Mouse (Mus musculus) thymus, postnatal 10 days (tissue): ENCODE results near the gene Lca5.

Experiments used
- DNase-seq, 2 experiments: peaks; one replicate each; pipeline ENCODE4 v3.0.0; 2021; ENCODE audit warnings: low spot score in 2 of 2

Gene Lca5

DNA sequence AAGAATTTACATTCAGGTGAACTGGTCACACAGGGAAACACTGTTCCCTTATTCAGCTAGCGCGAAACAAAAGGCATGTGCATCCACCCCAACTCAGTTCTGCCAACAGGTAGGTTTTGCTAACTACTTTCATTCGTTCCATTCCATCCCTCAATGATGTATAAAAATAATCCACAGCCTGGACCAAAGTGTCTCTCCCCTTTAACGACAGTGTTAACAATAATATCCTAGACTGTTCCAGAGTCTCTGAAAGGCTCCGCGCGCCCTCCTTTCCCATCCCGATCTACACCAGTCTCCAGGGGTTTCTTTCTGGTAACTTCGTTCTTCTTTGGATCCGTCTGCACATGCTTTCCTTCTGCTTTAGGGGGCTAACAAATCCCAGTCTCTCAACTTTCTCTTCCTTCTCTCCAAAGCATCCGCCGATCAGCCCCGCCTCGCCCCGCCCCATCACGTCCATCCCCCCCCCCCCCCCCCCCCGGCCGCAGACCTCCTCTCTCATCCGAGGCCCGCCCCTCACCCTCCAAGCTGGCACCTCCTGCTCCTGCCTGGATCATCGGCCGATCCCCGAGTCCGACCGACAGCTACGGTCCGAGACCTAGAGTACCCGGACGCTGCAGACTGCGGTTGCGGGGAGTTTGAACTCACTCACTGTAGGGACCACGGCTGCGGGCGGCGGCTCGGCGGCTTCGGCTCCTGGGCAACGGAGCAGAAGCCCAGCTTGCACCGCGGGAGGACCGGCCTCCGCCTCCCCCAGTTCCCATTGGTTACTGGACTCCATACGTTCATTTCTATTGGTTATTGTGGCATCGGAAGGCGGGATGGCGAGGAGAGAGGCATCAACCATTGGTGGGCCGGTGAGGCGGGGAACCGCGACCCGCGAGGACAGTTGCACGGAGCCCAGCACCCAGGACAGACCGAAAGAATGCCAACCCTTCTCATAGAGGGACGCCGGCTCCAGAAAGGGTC lies at the start of gene Lca5:
Gene Lca5, minus strand, starts transcription at position 736 of the 966 bp plus-strand sequence.
- DNase-seq: peak; percentile 89 to 90

DNA sequence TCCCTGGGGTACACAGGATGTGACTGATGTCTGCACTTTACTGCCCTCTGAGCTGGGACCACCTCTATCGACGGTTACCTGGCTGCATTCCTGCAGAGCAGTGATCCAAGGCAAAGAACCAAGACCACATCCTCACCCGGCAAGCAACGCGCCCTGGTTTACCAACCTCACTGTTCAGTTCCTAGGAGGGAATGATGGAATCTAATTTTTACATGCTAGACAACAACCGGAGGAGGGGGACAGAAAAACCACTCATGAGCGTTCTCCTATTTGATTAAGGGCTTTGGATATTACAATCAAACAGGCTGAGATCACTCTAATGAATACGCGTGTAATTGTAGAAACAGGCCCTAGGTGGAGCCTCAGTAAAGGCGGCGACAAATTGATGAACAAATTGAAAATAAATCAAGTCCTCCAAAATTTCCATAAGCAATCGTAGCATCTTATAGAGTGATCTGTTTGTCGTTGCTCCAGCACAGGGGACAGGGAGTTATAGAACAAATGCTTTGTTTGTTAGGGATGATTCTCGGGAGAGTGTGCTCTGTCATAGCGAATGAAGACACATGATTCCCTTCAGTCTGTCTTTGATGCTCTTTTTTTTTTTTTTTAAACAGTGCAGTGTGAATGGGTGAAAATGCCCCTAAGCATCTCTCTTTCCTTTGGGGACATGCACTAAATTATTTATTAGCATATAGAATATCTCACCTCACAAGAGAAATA lies 47.7 kb upstream of the Lca5 start:
- no peak for DNase-seq

DNA sequence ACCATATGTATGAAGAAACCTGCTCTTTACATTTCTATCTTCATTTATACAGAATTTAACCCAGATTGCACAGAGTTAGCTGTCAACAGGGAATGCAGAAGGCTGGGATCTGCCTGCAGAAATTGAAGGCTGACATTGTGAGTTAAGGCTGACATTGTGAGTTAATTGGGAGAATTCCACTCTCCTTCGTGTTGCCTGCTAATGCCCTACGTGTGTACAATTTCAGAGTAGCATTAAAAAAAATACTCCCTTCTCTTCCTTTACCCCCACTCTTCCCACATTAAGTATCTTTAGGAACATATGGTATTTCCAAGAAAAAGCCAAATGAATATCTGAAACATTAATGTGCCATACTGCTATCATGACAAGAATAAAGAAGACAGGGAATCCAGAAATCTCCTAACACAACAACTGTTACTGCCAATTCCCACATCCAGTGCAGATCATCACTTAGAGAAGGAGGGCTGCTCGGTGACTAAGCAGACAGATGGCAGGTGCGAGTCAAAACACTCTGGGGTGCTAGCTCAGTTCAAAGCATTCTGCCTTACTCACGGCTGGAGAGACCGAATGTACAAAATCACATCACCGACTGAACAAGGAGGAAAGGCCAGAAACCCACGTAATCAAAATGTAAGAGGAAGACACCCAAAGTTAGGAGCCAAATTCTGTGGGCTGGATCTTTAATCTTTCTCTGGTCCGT lies 47.0 kb upstream of the Lca5 start:
- DNase-seq: no peak

DNA sequence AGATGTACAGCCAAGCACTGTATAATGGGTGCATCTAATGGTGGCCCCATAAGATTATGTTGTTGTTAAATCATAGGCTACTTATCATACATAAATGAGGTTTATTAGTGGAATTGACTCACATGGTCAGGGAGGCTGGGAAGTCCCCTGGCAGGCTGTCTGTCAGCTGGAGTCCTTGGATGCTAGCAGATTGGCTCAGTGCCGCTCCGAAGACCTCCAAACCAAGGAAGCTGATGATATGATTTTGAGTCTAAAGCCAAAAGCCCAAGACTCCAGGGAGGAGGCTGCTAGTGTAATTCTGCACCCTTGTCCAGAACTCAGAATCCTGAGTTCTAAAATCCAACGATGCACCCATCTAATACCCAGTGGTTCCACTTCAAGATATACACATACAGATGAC lies 45.0 kb upstream of the Lca5 start:
- no peak for DNase-seq

DNA sequence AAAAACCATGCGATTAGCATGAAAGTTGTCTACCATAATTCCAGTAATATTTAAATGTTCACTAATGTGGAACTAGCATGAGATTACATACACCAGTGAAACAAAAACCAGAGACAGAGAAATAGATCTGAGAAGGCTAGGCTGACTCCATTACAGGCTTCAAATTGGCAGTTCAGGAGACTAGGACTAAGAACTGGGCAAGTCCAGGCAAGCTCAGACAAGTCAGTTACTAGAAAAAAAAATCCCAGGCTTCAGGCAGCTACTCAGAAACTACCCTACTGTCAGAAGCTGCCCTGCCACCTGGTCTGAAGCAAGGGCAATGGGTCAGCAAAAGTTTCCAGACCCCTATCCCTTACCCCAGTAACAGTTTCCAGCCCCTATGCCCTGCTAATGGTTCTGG lies 44.4 kb upstream of the Lca5 start:
- no peak for DNase-seq

DNA sequence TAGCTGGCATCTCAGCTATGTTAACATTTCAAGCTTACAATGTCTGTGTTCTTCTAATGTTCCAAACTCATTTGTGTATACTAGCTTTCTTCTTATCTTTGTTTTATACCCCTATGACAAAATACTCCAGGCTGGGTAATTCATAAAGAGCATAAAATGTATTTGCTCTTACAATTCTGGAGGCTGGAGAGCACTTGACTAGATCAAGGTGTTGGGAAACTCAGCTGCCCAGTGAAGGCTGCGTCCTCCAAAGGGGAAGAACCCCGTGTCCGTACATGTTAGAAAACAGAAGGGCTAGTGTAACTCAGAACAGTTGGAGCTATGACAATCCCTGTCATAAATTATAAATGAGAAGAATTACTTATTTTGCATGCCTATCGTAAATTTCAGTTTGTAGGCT lies 42.5 kb upstream of the Lca5 start:
- no peak for DNase-seq

DNA sequence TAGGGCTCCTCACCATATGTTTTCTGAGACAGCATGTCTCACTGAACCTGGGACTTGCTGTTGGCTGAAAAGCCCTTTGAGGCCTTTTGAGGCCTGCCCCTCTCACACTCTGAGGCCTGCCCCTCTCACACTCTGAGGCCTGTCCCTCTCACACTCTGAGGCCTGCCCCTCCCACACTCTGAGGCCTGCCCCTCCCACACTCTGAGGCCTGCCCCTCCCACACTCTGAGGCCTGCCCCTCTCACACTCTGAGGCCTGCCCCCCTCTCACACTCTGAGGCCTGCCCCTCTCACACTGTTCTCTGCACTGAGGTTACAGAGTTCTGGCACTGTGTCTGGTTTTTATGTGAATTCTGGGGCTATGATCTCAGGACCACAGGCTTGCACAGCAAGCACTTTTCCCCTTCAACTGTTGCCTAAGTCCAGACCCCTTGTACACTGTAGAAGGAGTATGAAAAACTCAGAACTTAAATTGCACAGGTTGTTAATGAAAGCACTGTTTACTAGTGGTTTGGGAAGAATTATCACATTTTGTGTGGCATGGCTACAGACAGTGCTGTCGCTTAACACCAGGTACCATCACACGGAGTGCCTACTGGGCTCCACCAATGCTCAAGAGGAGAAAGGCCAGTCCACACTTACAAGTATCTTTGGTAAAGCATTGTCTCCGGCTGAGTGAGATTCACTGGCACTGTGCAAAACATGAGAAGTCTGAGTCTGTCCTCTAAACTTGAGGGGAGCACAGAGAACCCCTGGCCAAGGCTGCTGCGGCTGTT lies 41.4 kb upstream of the Lca5 start:
- no peak for DNase-seq

DNA sequence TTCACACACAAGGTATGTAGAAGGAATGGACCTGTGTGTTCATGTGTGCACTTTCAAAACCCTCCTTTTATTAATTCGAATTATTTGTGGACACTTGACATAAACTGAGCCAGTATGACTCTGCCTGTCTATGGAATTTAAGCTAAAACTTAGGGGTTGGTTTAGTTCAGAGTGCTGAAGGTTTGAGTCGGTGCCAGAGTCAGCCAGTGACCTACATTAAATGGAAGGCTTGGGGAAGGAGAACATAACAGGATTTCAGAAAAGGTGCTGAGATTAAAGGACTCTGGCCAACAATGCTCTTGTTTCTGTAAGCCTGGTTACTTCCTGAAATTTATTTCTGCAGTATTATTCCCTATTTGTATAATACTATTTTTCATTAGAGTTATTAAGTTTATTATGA lies 28.9 kb upstream of the Lca5 start:
- DNase-seq: no peak

DNA sequence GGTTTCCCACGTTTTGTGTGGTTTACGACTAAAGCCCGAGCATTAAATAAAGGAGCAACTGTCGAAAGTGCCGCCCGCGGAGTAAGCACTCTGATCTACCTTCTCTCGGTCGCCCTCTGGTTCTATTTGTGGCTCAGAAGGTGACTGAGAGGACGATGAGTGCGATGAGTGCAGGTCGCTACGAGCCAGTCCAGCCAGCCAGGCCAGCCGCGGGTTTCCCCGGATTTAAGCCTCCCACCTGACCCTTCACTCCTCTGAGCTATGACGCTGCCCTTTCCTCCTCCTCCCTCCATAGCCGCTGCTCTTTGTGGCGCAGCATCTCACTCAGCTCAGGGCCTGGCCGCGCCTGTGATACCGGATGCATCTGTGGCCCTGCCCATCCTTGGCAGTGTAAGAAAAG lies 6.8 kb upstream of the Lca5 start:
- DNase-seq: peak; percentile 16 to 23

DNA sequence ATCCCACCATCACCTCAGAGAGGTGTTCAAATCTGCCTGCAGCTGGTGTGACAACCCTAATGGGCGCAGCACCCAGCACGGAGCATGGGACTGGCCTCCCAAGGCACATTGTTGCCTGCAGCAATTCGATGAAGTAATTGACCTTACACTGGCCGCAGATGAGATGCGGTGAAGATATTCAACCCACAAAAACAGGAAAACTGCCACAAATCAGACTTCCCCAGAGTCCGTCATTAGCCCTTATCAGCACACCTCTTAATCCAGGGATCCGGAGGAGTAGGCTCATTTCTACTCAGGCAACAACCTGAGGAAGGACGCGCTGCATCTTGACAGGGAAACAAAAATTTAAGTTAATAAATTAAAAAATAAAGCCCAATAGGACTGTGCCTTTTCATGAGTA lies 6.2 kb upstream of the Lca5 start:
- peak in 1 of 2 experiments; percentile 3 for DNase-seq

DNA sequence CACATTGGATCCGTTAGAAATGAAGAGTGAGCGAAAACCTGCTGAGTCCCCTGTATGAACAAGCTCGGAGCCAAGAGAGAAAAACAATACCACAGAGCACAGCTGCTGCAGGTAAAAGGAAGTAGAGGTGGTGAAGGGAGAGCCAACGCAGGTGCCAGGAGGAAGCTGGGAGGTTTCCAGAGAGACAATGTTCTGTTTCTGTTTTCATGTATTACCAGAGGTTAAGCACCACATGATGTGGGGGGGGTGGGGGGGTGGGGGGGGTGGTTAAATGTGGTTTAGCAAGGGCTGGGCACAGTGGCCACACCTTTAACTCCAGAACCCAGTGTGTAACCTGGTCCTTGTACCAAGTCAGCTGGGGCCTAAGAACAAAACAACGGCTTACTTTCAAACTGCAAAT lies 3.3 kb downstream of the Lca5 start:
- DNase-seq: peak; percentile 34 to 46

DNA sequence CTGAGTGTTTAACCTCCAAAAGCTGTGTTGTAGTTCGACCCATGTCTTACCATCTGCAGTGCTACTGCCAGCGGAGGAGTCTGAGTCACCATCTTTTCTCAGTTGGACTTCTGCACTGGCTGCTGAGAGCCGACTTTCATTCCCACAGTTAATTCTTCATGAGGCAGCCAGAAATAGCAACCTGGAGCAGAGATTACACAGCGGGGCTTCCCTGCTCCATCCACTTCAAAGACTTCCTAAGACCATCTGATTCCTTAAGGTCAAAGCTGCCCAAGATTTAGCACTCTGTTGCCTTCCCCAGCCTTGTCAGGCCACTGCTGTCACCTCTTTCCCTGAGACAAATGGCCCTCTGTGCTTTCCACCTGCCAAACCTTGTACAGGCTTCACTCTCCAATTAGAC lies 6.4 kb downstream of the Lca5 start:
- no peak for DNase-seq

DNA sequence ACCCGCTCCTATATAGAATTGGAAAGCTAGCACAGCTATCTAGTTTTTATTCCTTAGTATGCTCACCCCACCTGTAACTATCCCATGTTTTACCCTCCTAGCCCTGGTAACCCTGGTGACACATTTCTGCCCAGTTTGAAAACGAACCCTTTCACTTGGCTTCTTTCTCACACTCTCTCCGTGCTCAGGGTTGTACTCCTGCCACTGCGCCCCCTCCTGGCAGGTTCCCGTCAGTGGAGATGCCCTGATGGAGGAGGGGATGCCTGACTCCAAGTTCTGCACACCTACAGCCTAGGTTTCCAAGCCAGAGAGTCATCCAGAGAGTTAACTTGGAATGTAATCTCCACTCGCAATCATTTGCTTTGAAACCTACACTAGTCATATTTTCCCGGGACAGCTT lies 7.3 kb downstream of the Lca5 start:
- peak; percentile 27 to 73 for DNase-seq

DNA sequence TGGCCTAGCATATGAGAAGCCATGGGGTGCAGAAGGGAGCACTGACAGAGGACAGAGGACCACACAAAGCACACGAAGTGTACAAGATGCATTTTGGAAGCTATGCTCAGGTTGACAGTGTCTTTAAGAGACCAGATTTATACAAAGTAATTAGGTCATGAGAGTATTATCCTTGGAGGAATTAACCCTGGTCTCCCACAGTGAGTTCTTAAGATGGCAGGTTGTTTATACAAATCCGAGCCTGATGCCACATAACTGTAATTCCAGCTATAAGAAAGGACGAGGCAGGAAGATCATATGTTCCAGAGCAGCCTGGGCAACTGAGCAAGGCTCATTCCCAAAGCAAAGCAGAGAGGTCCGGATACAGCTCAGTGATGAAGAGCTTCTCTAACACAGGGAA lies 13.0 kb downstream of the Lca5 start:
- no peak for DNase-seq

DNA sequence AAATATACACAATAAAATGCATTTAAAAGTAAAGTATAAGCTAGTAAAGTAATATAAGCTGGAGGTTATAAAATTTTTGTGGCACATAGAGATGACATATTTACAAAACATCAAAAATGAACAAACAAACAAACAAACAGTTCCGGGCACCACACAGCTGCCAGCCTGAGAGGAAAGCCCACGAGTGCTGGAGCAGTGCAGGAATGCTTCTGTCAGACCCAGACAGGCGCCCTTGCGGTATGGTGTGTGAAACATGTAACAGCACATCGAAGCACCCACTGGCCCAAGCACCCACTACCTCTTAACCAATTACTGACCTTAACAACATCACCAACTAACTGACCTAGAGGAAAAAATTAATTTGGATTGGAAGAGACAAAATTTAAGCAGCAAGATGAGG lies 22.0 kb downstream of the Lca5 start:
- no peak for DNase-seq

DNA sequence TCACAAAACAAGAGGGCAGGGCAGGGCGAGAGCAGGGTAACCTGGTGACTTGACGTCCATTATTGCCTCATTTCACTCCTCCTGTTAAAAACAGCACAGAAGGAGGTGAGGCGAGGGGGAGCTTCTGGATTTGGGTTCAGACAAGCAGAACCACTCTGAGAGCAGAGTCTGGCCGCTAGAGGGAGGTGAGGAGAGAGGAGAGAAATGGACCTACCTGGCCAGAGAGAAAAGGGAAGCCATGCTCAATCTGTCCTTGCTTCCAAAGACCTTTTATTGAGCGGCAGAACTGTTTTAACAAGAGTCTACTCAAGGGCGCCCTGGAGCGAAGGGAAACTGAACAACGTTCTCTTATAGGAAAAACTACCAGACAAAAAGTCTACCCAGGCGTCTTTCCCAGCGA lies 27.9 kb downstream of the Lca5 start:
- DNase-seq: peak in 1 of 2 experiments; percentile 11

DNA sequence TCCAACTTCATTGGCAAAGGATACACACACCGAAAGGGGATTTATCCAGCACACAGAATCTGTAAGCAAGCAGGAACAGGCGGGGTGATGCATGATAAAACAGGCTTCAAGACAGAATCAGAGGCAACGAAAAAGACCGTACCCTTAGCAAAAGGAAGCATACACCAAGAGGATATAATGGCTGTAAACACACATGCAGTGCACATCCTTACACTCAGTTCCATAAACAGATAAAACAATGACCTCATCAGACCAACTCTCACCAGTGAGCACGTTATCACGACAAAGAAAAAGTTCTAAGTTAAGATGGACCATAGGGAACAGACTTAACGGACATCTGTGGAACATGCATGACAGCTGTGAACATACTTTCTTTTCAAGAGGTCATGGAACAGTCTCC lies 35.8 kb downstream of the Lca5 start:
- DNase-seq: no peak

DNA sequence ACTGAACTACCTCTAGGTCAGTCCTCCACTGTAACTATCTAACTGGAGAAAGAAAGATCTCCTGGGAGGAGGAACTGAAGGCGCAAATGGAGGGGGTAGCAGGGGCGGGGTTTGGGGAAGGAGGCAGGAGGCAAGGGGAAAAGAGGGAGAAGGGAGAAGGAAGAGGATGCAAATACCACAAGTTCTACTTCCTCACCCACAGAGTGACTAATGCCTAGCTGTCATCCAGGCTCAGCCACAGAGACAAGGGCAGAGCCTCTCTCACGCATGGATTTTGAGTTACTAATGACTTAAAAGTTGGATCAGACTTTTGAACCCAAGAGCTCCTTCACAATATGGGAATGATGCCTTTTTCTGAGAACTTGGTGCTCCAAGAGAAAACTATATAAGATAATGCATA lies 40.1 kb downstream of the Lca5 start:
- no peak for DNase-seq

DNA sequence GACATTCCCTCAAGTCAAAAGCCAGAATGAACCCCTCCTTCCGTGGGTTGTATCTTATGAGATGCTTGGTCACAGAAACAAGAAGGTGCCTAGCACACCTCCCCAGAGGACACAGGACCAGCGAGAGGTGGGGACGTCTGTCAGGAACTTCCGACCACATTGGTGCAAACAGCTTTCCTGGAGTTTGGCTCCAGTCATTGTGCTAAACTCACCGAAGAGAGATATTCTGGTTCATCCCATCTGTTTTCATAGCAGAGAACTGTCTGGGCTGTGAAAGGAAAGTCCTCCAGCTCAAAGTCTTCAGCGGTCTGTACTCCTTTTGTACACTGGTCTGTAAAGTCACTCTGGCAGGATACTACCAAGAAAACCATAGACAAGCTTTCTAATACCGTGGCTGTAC lies 41.5 kb downstream of the Lca5 start:
- DNase-seq: no peak

DNA sequence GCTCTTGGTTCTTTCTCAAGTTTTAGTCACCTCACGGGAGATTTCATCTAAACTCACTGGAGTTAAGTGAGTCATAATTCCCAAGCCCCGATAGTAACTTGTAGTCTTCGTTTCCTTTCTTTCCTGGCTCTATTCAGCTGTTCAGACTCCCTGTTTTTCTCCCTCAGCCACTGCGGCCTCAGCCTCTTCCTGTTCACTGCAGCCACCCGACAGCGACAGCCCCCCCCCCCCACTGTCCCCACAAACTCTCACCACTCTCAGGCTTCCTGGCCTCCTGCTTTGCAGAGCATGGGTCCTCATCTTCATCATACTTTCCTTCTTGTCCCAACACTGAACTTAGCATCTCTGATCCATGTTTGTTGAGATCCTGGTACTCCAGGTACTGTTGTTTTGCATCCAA lies 42.7 kb downstream of the Lca5 start:
- DNase-seq: no peak

DNA sequence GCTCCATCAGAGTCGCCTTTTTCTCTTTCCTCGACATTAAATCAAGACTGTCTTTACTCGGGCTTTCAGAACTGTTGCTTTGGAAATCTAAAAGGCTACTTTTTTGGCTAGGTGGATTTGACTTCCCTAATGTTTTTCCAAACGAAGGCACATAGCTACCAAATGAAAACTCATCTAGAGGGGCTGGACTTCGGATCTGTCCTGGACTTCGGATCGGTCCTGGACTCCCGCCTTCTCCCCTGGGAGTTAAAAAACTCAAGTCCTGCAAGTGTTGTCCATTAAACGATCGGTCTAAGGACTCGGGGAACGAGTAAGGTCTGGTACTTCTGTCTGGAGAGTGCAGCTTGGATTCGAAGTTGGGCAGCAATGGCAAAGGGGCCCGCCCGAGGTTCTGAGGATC lies 45.5 kb downstream of the Lca5 start:
- no peak for DNase-seq

DNA sequence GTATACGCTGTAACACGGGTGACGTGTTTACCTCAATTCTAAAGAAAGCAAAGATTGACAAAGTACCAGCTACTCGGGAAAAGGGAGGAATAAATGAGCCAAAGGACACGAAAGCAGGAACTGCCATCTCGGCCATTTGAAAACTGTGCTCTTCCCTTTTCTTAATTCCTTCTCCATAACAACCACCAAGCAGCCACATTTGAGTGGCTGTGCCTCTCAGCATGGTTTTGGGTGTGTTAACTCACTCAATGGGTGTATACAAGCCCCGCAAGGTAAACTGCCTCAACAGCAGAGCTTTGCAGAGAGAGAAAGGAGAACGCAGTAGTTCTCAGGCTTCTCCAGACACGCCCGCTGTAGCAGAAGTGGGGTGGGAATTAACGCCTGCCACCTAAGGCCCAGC lies 48.9 kb downstream of the Lca5 start:
- no peak for DNase-seq
